Mouse (Mus musculus): ENCODE measurements at regions not wholly inside any gene's neighbourhood (a gene's known extent, or its start where the extent isn't known, plus 50 kb on each side); places are given as distances from the start of the nearest gene placed in this dataset.

DNA sequence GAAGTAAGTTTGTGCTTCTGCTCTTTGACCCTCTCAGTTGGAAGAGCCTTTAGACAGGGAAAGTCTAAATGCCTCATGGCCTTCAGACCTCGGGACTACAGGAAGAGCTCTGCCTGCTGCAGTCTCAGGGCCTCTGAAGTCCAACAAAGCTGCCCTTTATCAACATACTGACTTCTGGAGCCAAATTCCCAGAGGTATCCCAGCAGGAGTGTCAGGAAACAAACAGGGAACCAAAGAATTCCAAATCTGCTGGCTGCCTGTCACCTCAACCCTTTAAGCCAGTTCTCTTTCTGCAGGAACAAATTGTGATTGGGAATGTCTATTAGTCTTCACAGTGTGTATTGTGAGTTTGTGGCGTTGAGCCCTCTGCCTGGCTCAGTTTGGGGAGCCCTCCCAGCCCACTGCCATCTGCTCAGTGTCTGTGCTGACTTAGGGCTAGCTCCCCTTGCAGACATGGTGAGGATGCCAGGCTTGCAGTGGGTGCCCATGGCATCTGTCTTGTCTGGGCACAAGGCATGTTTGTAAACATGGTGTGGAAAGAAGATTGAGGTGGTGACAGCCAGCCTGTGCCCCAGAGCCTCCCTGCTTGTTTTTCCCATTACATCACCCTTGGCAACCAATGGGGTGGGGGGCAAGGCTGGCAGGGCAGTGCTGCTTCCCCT, 185.3 kb downstream of the Ankrd50 start:
- TF ChIP-seq CTCF (IDR thresholded peaks at IDR 0.05; ENCODE audit: insufficient read depth, low read length) = no peak
- TF ChIP-seq POLR2A (IDR thresholded peaks at IDR 0.05; ENCODE audit: borderline replicate concordance, extremely low read depth, low read depth, low read length) = no peak

All from lung, adult 2 months (tissue).